Mouse (Mus musculus) megakaryocyte, embryonic 14.5 days (primary cell): Measurements from ENCODE around the gene Gprc5c.

ENCODE experiments used
- FLI1 ChIP-seq: IDR thresholded peaks from 2 replicates; pipeline ENCODE4 v1.6.1; 2012; ENCODE audit warnings: low read length, inconsistent platforms, mixed read lengths
- GATA1 ChIP-seq: IDR thresholded peaks from 3 replicates; pipeline ENCODE4 v1.6.1; 2012; ENCODE audit warnings: mixed read lengths, low read length, inconsistent platforms, borderline replicate concordance

DNA sequence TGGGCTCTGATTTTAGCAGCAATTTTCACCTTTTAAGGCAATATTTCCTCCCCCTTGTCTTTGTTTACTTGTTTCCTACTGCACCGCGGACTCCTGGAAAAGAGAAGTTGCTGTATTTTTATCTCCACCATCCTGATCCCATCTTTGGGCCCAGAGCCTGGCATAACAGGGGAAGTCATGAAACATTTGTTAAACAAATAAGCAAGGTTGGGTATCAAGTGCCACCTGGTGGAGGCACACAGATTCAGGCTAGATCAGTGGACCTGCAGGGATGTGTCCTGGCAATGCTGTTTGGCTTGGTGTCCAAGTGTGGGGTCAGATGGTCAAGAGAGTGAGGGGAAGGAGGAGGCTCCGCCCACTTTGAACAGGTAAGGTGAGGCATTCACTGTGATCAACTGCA lies 26.2 kb downstream of the Gprc5c start:
- TF ChIP-seq FLI1 (no peak), GATA1 (no peak)
